Mouse (Mus musculus) C2C12 (cell line): ENCODE results near the gene AI467606. TPM values are rescaled to one million over a fixed set of nuclear protein-coding genes. Genes with fewer than 3 reads are reported as not detected.

ENCODE experiments used
- H3K27me3 ChIP-seq: one replicate; pipeline ENCODE4 v1.6.1; 2011; ENCODE audit not compliant: control insufficient read depth, insufficient read depth, insufficient read length
- H3K36me3 ChIP-seq: one replicate; pipeline ENCODE4 v1.6.1; 2011; ENCODE audit not compliant: control insufficient read depth, insufficient read depth
- H3K4me3 ChIP-seq: one replicate; pipeline ENCODE4 v1.5.1; 2011; ENCODE audit warnings: mild to moderate bottlenecking, control low read depth; ENCODE audit not compliant: poor library complexity, insufficient read depth, severe bottlenecking
- H3K79me2 ChIP-seq: one replicate; pipeline ENCODE4 v1.6.1; 2011; ENCODE audit not compliant: control insufficient read depth, insufficient read depth
- H3K79me3 ChIP-seq: one replicate; pipeline ENCODE4 v1.6.1; 2011; ENCODE audit warnings: low read depth, control low read depth
- H3ac ChIP-seq: one replicate; pipeline ENCODE3; 2011; ENCODE audit warnings: low read depth; ENCODE audit not compliant: control insufficient read depth, insufficient read length
- CEBPB ChIP-seq: IDR thresholded peaks from one replicate; pipeline ENCODE4 v1.6.1; 2011; ENCODE audit warnings: low read depth, mild to moderate bottlenecking, control low read depth, moderate library complexity
- CTCF ChIP-seq: IDR thresholded peaks from one replicate; pipeline ENCODE4 v1.5.1; 2011; ENCODE audit not compliant: control insufficient read depth, insufficient read depth, insufficient read length
- FOSL1 ChIP-seq: IDR thresholded peaks from one replicate; pipeline ENCODE4 v1.8.0; 2011; ENCODE audit warnings: mild to moderate bottlenecking, low read length; ENCODE audit not compliant: poor library complexity, insufficient read depth, severe bottlenecking
- MAX ChIP-seq: IDR thresholded peaks from one replicate; pipeline ENCODE4 v1.6.1; 2011; ENCODE audit warnings: mild to moderate bottlenecking, control low read depth
- MYOD1 ChIP-seq: IDR thresholded peaks from one replicate; pipeline ENCODE4 v1.6.1; 2011; ENCODE audit warnings: low read depth; ENCODE audit not compliant: control insufficient read depth, insufficient read length
- MYOG ChIP-seq: IDR thresholded peaks from one replicate; pipeline ENCODE4 v1.6.1; 2011; ENCODE audit not compliant: control insufficient read depth, insufficient read length; ENCODE audit errors: extremely low read depth
- USF1 ChIP-seq: IDR thresholded peaks from one replicate; pipeline ENCODE4 v1.6.1; 2011; ENCODE audit warnings: low read depth, mild to moderate bottlenecking, control low read depth, moderate library complexity
- long read RNA-seq, 2 experiments: library from polyadenylated mRNA; unstranded; transcript quantifications; one replicate each; pipeline ENCODE4 v2.0.0; 2019 to 2020
- polyA plus RNA-seq: library from polyadenylated mRNA; unstranded; fragments of >200 nt; fragmentation: generic; extraction: Trizol; gene quantifications from one replicate; pipeline ENCODE4 v1.2.1, GENCODE M21; 2012; ENCODE audit warnings: missing spikeins

Gene AI467606
- polyA plus RNA-seq = 34.0 TPM
- long read RNA-seq, experiment 1, transcript AI467606-201 (2 exons, 1,932 nt) = major isoform, 28 of 30 reads
- long read RNA-seq, experiment 1, partial matches to known transcripts = 0 of 30 reads
- long read RNA-seq, experiment 1, other reads (novel, unspliced or antisense) = 2 of 30 reads
- long read RNA-seq, experiment 2, transcript AI467606-201 (2 exons, 1,932 nt) = major isoform, 98 of 102 reads
- long read RNA-seq, experiment 2, partial matches to known transcripts = 2 of 102 reads
- long read RNA-seq, experiment 2, other reads (novel, unspliced or antisense) = 2 of 102 reads

GRCm38 (mm10) chr7:127091114-127091896, at the start of gene AI467606:
Gene AI467606, plus strand, starts transcription at chr7:127091359.
- TF ChIP-seq MAX (no peak), MYOD1 (peak; percentile 96), MYOG (no peak), FOSL1 (no peak), CEBPB (no peak), CTCF (no peak), USF1 (no peak)
- peaks cover 14% of the 10 kb centered on the region for H3K36me3 ChIP-seq
- peak within 1 kb of the TSS; percentile 76 for H3ac ChIP-seq
- no peaks in the 10 kb centered on the region for H3K27me3 ChIP-seq
- peaks cover 26% of the 10 kb centered on the region for H3K79me2 ChIP-seq
- H3K79me3 ChIP-seq = peaks cover 14% of the 10 kb centered on the region
- H3K4me3 ChIP-seq = peak within 1 kb of the TSS; percentile 63

DNA sequence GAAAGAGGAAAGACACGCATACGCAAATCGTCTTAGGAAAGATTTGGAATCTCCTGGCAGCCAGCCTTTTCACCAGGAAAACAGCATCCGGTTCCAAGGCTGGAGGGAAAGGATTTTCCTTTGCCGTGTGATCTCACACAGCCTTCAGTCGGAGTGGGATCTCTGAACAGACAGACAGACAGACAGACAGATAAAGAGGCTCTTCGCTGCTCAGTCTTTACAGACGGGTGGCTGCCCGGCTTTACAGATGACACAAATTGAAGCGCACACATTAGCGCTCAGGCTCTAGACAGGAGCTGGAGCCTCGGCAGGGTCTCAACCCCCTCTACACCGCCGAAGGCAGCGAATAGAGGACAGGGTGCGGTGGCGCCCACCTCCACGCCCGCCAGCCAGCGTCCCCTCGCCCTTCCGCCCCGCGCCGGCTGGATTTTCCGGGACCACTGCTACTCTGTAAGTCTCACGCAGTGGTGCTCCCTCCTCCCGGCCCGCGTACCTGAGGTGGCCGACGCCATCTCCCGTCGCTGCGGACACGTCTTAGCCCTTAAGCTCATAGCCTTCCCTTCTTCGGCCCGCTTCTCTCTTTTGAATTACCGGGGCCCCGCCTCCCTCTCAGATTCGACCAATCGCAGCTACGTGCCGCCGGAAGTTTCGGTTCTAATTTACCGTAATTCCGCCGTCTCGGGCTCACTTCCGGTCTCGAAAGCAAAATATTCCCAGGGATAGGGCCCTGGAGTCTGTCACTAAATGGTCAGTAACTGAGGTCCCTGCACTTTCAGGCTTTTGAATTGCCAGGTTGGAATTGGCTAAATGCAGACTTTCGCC, 49.1 kb upstream of the AI467606 start, which contains the start of gene Kif22:
Gene Kif22, minus strand, starts transcription at position 621 of the 822 bp plus-strand sequence.
- no peak for TF ChIP-seq USF1
- TF ChIP-seq CEBPB = no peak
- TF ChIP-seq FOSL1 = no peak
- TF ChIP-seq MYOD1 = no peak
- TF ChIP-seq MYOG = no peak
- TF ChIP-seq MAX = no peak
- no peak for TF ChIP-seq CTCF
- Histone ChIP-seq H3ac (peak within 1 kb of the TSS; percentile 84), H3K79me2 (peaks cover 52% of the 10 kb centered on the region), H3K36me3 (peaks cover 10% of the 10 kb centered on the region), H3K79me3 (peaks cover 42% of the 10 kb centered on the region), H3K4me3 (peak within 1 kb of the TSS; percentile 80), H3K27me3 (no peaks in the 10 kb centered on the region)

DNA sequence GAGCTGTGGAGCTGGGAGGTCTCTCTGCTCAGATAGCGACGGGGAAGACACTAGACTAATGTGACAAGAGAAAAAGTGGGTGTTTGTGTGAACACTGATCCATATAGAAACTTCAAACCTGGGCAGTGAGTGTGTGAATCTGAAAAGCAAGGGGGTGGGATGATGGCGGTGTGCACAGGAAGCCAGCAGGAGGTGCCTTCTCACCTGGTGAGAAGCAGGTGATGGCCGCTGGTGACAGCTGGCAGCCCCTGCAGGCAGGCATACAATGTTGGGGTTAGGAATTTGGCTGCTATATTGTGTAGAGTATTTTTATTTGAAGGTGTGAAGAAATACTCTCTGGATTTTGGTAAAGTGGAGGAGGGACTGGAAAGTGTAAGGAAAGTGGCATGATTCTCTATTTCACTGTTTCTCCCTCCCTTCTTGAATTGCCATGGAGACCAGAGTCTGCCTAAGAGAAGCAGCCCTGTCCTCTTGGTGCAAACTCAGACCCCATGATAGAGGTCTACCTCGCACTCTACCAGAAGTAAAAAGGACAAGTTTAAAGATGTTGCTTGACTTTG, 36.1 kb upstream of the AI467606 start:
- Histone ChIP-seq H3K4me3 (no peak overlapping the region), H3K79me2 (no peaks in the 10 kb centered on the region), H3K27me3 (peaks cover 49% of the 10 kb centered on the region), H3K36me3 (no peaks in the 10 kb centered on the region), H3ac (no peak overlapping the region), H3K79me3 (no peaks in the 10 kb centered on the region)
- TF ChIP-seq USF1 (no peak), FOSL1 (no peak), MYOD1 (no peak), MYOG (no peak), MAX (no peak)

GRCm38 (mm10) chr7:127065538-127065937, 25.6 kb upstream of the AI467606 start:
- TF ChIP-seq CEBPB (no peak), MYOG (no peak), CTCF (no peak), USF1 (no peak), MYOD1 (no peak), MAX (no peak), FOSL1 (no peak)
- no peaks in the 10 kb centered on the region for H3K27me3 ChIP-seq
- H3K79me3 ChIP-seq = no peaks in the 10 kb centered on the region
- no peaks in the 10 kb centered on the region for H3K79me2 ChIP-seq
- H3K4me3 ChIP-seq = no peak overlapping the region
- H3K36me3 ChIP-seq = no peaks in the 10 kb centered on the region
- no peak overlapping the region for H3ac ChIP-seq

- no peaks in the 10 kb centered on the region for H3K79me2 ChIP-seq
- H3K36me3 ChIP-seq = no peaks in the 10 kb centered on the region
- no peaks in the 10 kb centered on the region for H3K79me3 ChIP-seq
- no peak overlapping the region for H3ac ChIP-seq
- H3K4me3 ChIP-seq = no peak overlapping the region
- no peaks in the 10 kb centered on the region for H3K27me3 ChIP-seq
- peak; percentile 87 for TF ChIP-seq FOSL1
- TF ChIP-seq MYOD1 = no peak
These were observed 24.8 kb upstream of the AI467606 start for GRCm38 (mm10) chr7:127066317-127066716.
